Mouse (Mus musculus) embryo, embryonic 11.5 days (tissue): Measurements from ENCODE around the gene Mef2d.
"Not testable (repeated sequence)": the region's sequence is repeated elsewhere in the genome, so short reads cannot be mapped to it uniquely, and the experiment has no call there.

Experiments
- DNase-seq: peaks from one replicate; pipeline ENCODE4 v3.0.0-alpha.2; 2012; ENCODE audit warnings: low read depth, low spot score

Mef2d gene

GRCm38 (mm10) chr3:88150061-88150998 lies 8.2 kb downstream of the Mef2d start:
- no peak for DNase-seq

DNA sequence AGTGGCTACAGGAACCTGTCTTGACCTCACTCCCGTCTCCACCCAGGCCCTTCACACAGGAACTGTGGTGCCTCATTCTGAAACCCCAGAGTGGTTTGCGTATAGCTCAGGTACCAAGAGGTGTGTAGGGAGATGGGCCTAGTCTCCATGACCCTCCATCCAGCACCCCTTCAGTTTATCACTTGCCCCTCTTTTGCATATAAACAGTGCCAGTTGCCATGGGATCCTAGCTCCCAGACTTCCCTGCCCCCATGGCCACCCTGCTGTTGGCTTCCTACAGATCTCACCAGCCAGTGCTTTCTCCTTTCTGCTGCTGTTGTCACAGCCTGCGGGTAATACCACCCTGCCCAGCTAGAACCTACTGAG lies 8.8 kb downstream of the Mef2d start:
- DNase-seq = no peak

DNA sequence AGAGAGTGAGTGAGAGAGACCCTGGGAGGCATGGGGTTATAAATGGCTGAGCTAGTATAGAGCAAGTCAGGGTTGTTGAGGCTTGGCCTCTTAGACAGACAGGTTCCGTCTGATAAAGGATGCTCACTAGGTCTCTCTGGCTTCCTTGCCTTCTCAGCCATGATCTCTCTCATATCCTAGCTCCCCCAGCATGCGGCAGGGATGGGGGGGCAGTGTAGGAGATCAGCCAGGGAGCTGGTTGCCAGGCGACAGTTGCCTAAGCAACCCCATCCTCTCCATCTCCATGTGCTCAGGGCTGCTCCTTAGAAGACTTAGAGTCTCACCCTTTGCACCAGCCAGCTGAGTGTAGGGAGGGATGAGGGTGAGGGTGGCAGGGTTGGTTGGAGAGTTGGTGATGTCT lies 9.9 kb downstream of the Mef2d start:
- no peak for DNase-seq

GRCm38 (mm10) chr3:88153290-88154011 lies 11.3 kb downstream of the Mef2d start:
- DNase-seq = no peak

DNA sequence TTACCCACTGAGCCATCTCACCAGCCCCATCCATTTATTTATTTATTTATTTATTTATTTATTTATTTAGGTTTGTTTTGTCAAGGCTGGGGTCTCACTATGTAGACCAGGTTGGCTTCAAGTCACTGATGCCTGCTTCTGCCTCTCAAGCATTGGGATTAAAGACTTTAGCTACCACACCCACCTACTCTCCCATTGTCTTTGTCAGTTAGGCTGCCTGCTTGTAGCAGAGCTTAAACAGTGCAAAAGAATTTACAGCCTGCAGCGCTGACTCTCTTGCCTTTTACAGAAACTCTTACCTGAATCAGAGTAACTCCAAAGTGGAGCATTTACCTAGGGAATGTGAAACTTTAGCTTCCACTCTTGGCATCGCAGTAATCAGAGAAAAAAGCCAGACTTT lies 12.1 kb downstream of the Mef2d start:
- DNase-seq = no peak

GRCm38 (mm10) chr3:88156817-88157216 lies 14.6 kb downstream of the Mef2d start:
- no peak for DNase-seq

GRCm38 (mm10) chr3:88157771-88158597 lies 15.8 kb downstream of the Mef2d start:
- DNase-seq = no peak

GRCm38 (mm10) chr3:88158991-88159390 lies 16.8 kb downstream of the Mef2d start:
- DNase-seq = no peak

DNA sequence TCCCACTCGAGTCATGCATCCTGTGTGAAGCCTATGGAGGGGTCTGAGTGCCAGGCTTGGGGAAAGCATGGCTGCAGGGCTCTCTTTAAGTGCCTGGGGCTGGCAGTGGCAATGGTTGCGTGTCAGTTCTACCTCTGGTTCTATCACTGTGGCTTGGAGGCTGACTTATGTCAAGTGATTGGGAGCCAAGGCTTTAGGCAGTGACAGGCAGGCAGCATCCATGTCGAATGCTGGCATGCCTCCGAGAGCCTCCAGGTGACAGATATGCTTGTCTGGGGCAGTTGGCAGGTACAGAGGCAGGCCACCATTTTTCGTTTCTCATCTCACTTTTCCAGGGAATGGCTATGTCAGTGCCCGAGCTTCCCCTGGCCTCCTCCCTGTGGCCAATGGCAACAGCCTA lies 18.7 kb downstream of the Mef2d start:
- DNase-seq = no peak

- no peak for DNase-seq
Measured at GRCm38 (mm10) chr3:88162259-88162658, 20.1 kb downstream of the Mef2d start.

- DNase-seq = no peak
Measured at GRCm38 (mm10) chr3:88162811-88163210, 20.6 kb downstream of the Mef2d start.

DNA sequence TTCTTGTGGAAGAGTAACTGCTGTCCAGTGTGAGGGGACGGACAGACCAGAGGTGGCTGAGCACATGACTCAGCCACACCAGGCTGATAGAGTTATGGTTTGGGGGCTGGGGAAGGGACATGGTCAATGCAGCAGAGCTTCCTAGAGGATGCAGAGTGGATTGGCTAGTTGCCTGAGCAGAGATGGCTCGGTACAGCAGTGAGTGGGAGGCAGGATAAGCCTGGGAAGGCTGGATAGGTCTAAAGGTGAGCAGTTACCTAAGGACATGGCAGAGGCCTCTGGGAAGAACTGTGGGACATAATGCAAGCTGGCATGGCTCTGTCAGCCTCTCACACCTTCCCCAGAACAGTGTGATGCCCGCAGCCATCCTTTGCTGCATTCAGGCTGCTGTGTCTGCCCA lies 21.7 kb downstream of the Mef2d start:
- DNase-seq = no peak

GRCm38 (mm10) chr3:88164263-88164662 lies 22.1 kb downstream of the Mef2d start:
- no peak for DNase-seq

DNA sequence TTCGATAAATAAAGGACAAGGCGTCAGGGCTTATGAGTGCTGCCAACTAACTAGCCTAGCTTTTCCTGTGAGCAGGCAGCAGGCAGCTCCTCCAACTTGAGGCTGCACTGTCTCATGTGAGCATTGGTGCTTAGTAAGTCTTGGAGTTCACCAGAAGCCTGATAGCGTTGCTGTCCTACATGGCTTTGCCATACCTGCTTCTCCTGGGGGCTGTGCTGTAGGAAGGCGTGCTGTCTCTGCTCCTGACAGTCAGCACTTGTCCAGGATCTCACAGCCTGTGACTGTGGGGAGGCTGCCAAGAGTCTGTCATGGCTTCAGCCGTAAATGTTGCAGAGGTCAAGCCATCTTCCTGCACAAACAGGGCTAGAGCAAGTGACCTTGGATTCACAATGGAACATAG lies 23.9 kb downstream of the Mef2d start:
- no peak for DNase-seq

GRCm38 (mm10) chr3:88170361-88170760 lies 28.2 kb downstream of the Mef2d start:
- no peak for DNase-seq

DNA sequence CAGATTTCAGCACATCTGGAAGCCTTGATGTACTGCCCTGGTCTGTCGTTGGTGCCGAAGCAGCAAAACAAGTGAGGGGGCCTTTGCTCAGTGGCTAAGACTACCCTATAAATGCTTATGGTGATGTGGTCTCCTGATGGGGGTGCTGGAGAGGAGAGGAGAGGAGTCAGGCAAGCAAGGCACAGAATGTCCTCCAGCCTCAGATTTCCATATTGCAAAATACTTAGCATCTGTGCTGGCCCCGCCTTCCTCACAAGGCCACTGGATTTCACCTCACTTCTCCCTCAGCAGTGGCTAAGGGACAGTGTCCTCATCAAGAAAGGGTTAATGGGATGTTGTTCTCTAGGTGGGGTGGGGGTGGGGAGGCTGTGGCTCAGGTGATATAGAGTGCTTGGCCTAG lies 30.3 kb downstream of the Mef2d start:
- no peak for DNase-seq

GRCm38 (mm10) chr3:88173375-88173774 lies 31.2 kb downstream of the Mef2d start:
- no peak for DNase-seq

DNA sequence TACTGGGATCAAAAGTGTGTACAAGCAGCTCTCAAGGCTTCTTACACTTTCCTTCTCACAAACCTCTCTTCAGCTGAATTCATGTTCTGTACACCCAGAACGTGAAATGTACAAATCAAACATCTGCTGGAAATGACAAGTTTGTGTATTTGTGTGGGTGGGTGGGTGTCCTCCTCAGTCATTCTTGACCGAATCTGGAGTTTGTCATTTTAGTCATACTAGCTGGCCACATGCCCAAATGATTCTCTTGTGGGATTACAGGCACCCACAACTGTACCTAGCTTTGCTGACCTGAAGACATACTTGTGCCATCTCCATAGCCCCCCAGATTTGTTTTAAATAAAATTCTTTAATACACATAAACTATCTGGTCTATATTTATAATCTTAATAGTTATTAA lies 32.7 kb downstream of the Mef2d start:
- DNase-seq = no peak

- DNase-seq = no peak
Measured at GRCm38 (mm10) chr3:88177106-88177505, 34.9 kb downstream of the Mef2d start.

DNA sequence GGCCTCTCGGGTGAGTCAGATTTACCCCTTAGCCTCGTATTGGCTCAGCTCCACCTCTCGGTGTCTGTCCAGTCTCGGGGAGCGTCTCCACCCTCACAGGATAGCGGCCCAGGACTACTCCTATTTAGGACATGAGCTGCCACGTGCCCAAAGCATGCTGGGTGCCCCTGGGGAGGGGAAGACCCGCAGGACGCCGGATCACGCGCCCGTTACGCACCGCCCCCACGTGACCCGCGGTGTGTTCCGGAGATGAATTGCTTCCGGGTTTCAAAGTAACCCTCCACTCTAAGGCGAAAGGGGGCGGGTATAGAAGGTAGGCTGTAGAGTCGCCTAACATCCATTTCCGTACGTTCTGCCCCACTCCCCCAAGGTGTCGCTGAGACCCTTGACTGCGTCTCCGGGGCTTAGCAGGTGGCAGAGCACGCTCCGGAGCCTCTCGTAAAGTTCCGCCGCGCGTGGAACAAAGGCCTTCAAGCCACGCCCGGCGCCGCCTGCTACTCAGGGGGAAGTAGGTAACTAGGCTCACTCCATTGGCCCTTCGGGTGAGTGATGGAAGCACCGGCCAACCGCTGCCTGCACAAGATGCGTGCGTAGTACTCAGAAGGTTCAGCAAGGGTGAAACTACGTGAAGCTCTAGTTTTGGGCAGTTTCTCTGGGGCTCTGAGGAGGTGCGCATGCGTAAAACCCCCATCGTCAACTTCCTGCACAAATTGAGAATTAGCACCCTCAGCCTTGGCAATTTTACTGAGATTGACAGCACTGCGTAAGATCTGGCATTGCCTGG lies 35.6 kb downstream of the Mef2d start:
- DNase-seq = peak; percentile 97

DNA sequence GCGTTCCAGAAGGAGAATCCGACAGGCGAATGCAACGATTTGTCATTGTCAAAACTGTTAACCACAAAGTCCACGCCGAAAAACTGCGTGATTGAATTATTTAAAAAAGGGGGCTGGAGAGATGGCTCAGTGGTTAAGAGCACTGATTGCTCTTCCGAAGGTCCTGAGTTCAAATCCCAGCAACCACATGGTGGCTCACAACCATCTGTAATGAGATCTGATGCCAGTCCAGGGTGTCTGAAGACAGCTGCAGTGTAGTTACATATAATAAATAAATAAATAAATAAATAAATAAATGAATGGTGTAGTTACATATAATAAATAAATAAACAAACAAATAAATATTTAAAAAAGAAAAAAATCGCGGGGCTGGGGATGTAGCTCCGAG lies 36.2 kb downstream of the Mef2d start:
- DNase-seq = not testable (repeated sequence)
